Mouse (Mus musculus) heart, embryonic 14.5 days (tissue): Measurements from ENCODE around the gene Clasrp. TPM values are rescaled to one million over a fixed set of nuclear protein-coding genes. Genes with fewer than 3 reads are reported as not detected.
A peak's percentile ranks its signal among the peaks of the same experiment; 100 is the strongest.
"Not testable (repeated sequence)": the region's sequence is repeated elsewhere in the genome, so short reads cannot be mapped to it uniquely, and the experiment has no call there.

ENCODE experiments used
- ATAC-seq: fragments of 200-750 bp; cut with Nextera tagmentation; 2 replicates; pipeline ENCODE4 v1.8.0; 2017; ENCODE audit warnings: low read depth, moderate TSS enrichment; ENCODE audit not compliant: insufficient number of reproducible peaks, insufficient read depth, low FRiP score
- H3K27ac ChIP-seq, 2 experiments: fragments of 200-500 bp in 1 of 2; fragments of 300-500 bp in 1 of 2; sonication (generic) in 1 of 2; replicated peaks in 1 of 2; 2 replicates each; pipeline ENCODE4 v1.5.1; 2012 to 2014; ENCODE audit warnings: low read depth in 2 of 2, low read length in 2 of 2, control low read depth in 1 of 2, mild to moderate bottlenecking in 1 of 2, mixed read lengths in 1 of 2; ENCODE audit not compliant: control insufficient read depth in 1 of 2, insufficient read depth in 1 of 2
- H3K27me3 ChIP-seq: fragments of 300-500 bp; sonication (generic); 2 replicates; pipeline ENCODE4 v1.6.1; 2014; ENCODE audit warnings: mild to moderate bottlenecking, low read length, control low read depth; ENCODE audit not compliant: control insufficient read depth, insufficient read depth
- H3K36me3 ChIP-seq: fragments of 300-500 bp; sonication (generic); 2 replicates; pipeline ENCODE4 v1.6.1; 2014; ENCODE audit warnings: mild to moderate bottlenecking, control low read depth, low read length, mixed read lengths; ENCODE audit not compliant: control insufficient read depth, insufficient read depth
- H3K4me1 ChIP-seq, 2 experiments: fragments of 200-500 bp in 1 of 2; fragments of 300-500 bp in 1 of 2; sonication (generic) in 1 of 2; 2 replicates each; pipeline ENCODE4 v1.6.1; 2012 to 2014; ENCODE audit warnings: low read length in 2 of 2, control low read depth in 1 of 2, mixed read lengths in 1 of 2; ENCODE audit not compliant: control insufficient read depth in 2 of 2, insufficient read depth in 2 of 2
- H3K4me2 ChIP-seq: fragments of 300-500 bp; sonication (generic); 2 replicates; pipeline ENCODE4 v1.6.1; 2014; ENCODE audit warnings: mild to moderate bottlenecking, low read length
- H3K4me3 ChIP-seq, 2 experiments: fragments of 200-500 bp in 1 of 2; fragments of 300-500 bp in 1 of 2; sonication (generic) in 1 of 2; 2 replicates each; pipeline ENCODE4 v1.5.1; 2012 to 2014; ENCODE audit warnings: low read length in 2 of 2, mild to moderate bottlenecking in 2 of 2, control low read depth in 1 of 2, low read depth in 1 of 2, moderate library complexity in 1 of 2; ENCODE audit not compliant: control insufficient read depth in 1 of 2, insufficient read depth in 1 of 2
- H3K9ac ChIP-seq: fragments of 300-500 bp; sonication (generic); 2 replicates; pipeline ENCODE4 v1.6.1; 2014; ENCODE audit warnings: mild to moderate bottlenecking, low read length
- H3K9me3 ChIP-seq: fragments of 300-500 bp; sonication (generic); 2 replicates; pipeline ENCODE4 v1.6.1; 2016; ENCODE audit warnings: low read length, control low read depth; ENCODE audit not compliant: control insufficient read depth
- WGBS: fragments of 180-500 bp; shearing (Covaris S2); extraction: QIAGEN DNeasy Blood & Tissue Kit; methylation state at CpG from one replicate; pipeline ENCODE4 v1.1.7; 2014; 5-methylcytosine and 5-hydroxymethylcytosine counted together
- polyA plus RNA-seq: library from polyadenylated mRNA; unstranded; fragments of >200 nt; fragmentation: Nextera tagmentation; extraction: Ambion mirVana; gene quantifications from 2 replicates; pipeline ENCODE4 v1.2.1, GENCODE M21; 2014

The Clasrp gene
- polyA plus RNA-seq, 1 experiment from 2014 or later, result 29.2 TPM

GRCm38 (mm10) chr7:19607291-19607690, 3.0 kb upstream of the Clasrp start:
- H3K9ac ChIP-seq, result no peak overlapping the region
- no peak overlapping the region for H3K4me2 ChIP-seq
- H3K4me1 ChIP-seq, result peaks cover 3 to 15% of the 10 kb centered on the region in 2 experiments
- 79% methylated on average over 5 of the region's 5 CpGs for WGBS
- no peaks in the 10 kb centered on the region for H3K27me3 ChIP-seq
- ATAC-seq, result no peak
- no peak overlapping the region for H3K4me3 ChIP-seq
- H3K27ac ChIP-seq, result no peak overlapping the region
- peaks cover 13% of the 10 kb centered on the region for H3K36me3 ChIP-seq
- no peaks in the 10 kb centered on the region for H3K9me3 ChIP-seq

- H3K27ac ChIP-seq, H3K9ac ChIP-seq, H3K9me3 ChIP-seq, H3K27me3 ChIP-seq, ATAC-seq: not testable (repeated sequence)
- H3K4me3 ChIP-seq, result peak overlapping the region; percentile 91 to 93
- peak overlapping the region; percentile 94 for H3K4me2 ChIP-seq
- H3K4me1 ChIP-seq, result peaks cover 6 to 21% of the 10 kb centered on the region in 2 experiments
- peaks cover 32% of the 10 kb centered on the region for H3K36me3 ChIP-seq
- 60% methylated on average over 10 of the region's 10 CpGs for WGBS
Observed at GRCm38 (mm10) chr7:19604606-19605214, 424 bp upstream of the Clasrp start.

- Histone ChIP-seq H3K4me1 (peaks cover 6 to 21% of the 10 kb centered on the region in 2 experiments), H3K4me3 (peak overlapping the region in 1 of 2 experiments; percentile 93; a peak in 2 of 4 replicates), H3K27ac (no peak overlapping the region), H3K9ac (peak overlapping the region; percentile 95), H3K4me2 (peak overlapping the region; percentile 94), H3K36me3 (peaks cover 48% of the 10 kb centered on the region), H3K27me3 (no peaks in the 10 kb centered on the region), H3K9me3 (no peaks in the 10 kb centered on the region)
- no peak for ATAC-seq
- WGBS, result 68% methylated on average over 12 of the region's 12 CpGs
Observed at GRCm38 (mm10) chr7:19603055-19603454, 1.2 kb downstream of the Clasrp start.

- Histone ChIP-seq H3K36me3 (peaks cover 70% of the 10 kb centered on the region), H3K9ac (no peak overlapping the region)
Observed at GRCm38 (mm10) chr7:19600562-19600961, 3.7 kb downstream of the Clasrp start.

GRCm38 (mm10) chr7:19593061-19593730, 11.1 kb downstream of the Clasrp start:
- no peak overlapping the region for H3K4me2 ChIP-seq
- H3K27ac ChIP-seq, result no peak overlapping the region
- no peaks in the 10 kb centered on the region for H3K4me1 ChIP-seq
- H3K4me3 ChIP-seq, result no peak overlapping the region
- 74% methylated on average over 10 of the region's 10 CpGs for WGBS
- no peaks in the 10 kb centered on the region for H3K9me3 ChIP-seq
- peaks cover 96% of the 10 kb centered on the region for H3K36me3 ChIP-seq
- no peaks in the 10 kb centered on the region for H3K27me3 ChIP-seq
- no peak for ATAC-seq
- no peak overlapping the region for H3K9ac ChIP-seq

More at GRCm38 (mm10) chr7:19600562-19600961, 3.7 kb downstream of the Clasrp start:
- Histone ChIP-seq H3K4me1 (peaks cover 6 to 21% of the 10 kb centered on the region in 2 experiments), H3K27me3 (no peaks in the 10 kb centered on the region), H3K27ac (no peak overlapping the region), H3K9me3 (no peaks in the 10 kb centered on the region), H3K4me3 (no peak overlapping the region), H3K4me2 (no peak overlapping the region)
- WGBS, result 66% methylated on average over 5 of the region's 5 CpGs
- ATAC-seq, result no peak

- H3K9ac ChIP-seq, result no peak overlapping the region
- no peaks in the 10 kb centered on the region for H3K9me3 ChIP-seq
- H3K36me3 ChIP-seq, result peaks cover 98% of the 10 kb centered on the region
- H3K4me3 ChIP-seq, result no peak overlapping the region
- no peak overlapping the region for H3K4me2 ChIP-seq
- H3K27me3 ChIP-seq, result no peaks in the 10 kb centered on the region
- 55% methylated on average over 3 of the region's 3 CpGs for WGBS
- peaks cover 5 to 8% of the 10 kb centered on the region in 2 experiments; a peak in 2 of 4 replicates for H3K4me1 ChIP-seq
- ATAC-seq, result peak; percentile 35; the same call in 1 of the 2 replicates
- no peak overlapping the region for H3K27ac ChIP-seq
Observed at GRCm38 (mm10) chr7:19589917-19590316, 14.4 kb downstream of the Clasrp start.

GRCm38 (mm10) chr7:19589207-19589606, 15.1 kb downstream of the Clasrp start:
- Histone ChIP-seq H3K36me3 (peaks cover 99% of the 10 kb centered on the region), H3K9ac (no peak overlapping the region), H3K9me3 (no peaks in the 10 kb centered on the region), H3K27me3 (no peaks in the 10 kb centered on the region), H3K4me2 (no peak overlapping the region), H3K4me1 (peaks cover 5 to 8% of the 10 kb centered on the region in 2 experiments; a peak in 2 of 4 replicates), H3K4me3 (no peak overlapping the region), H3K27ac (no peak overlapping the region)
- ATAC-seq, result no peak
- 51% methylated on average over 3 of the region's 3 CpGs for WGBS
